In genomic region chr3:38534245-38534644, GRCm38 (mm10) we compare ENCODE assay signal across 19 mouse cellular contexts. TPM values are rescaled to one million over a fixed set of nuclear protein-coding genes. Genes with fewer than 3 reads are reported as not detected.
A peak's percentile ranks its signal among the peaks of the same experiment; 100 is the strongest.
DNase-seq lines count a peak whose midpoint lies in the region; ATAC-seq lines count a peak whose summit lies in the region.
"Had no signal": no experiment of that assay in that cellular context is flagged by ENCODE, and none has a peak within 500 bp of the region (broad histone marks: within the 10 kb centered on the region; RNA-seq: fewer than 3 reads in every experiment).

No protein-coding gene starts in this region.

- peak; percentile 38; the same call in 1 of the 2 replicates for ATAC-seq in frontal cortex, adult (ENCODE audit: low TSS enrichment)
- ATAC-seq: CD4-positive, CD25-positive, alpha-beta regulatory T cell, adult 4 months; midbrain, embryonic 13.5 days; Patski had no signal

- no peak for DNase-seq in frontal cortex, postnatal 10 days (ENCODE audit: low spot score in 2 of 2)
- DNase-seq in left cerebral cortex, adult 11 months (ENCODE audit: low spot score) = peak; percentile 10
- no peak for DNase-seq in left cerebral cortex, postnatal 36 days (ENCODE audit: low spot score in 2 of 2)
- DNase-seq in retina, postnatal 1 day = peak; percentile 5
- no peak for DNase-seq in retina, embryonic 14.5 days (ENCODE audit: low spot score)
- peak; percentile 41 for DNase-seq in telencephalon, adult 2 months (ENCODE audit: low read depth, low spot score)
- DNase-seq in heart, postnatal 25 days (ENCODE audit: low spot score) = no peak
- DNase-seq: adrenal gland, adult 2 months; cerebellum, adult 18-20 months; cerebellum, postnatal 14 days; gastrocnemius, adult 2 months; kidney, adult 11 months; liver; lung, postnatal 10 days; thymus, postnatal 14 days had no signal

- intact Hi-C loops in left cerebral cortex, postnatal 36 days (cut with DNase I) = no loop called here
- intact Hi-C loops in heart, postnatal 25 days (cut with DNase I) = no loop called here

RNA-seq across cellular contexts. Expression of gene Ankrd50, which starts 49.6 kb away (rescaled TPM):
- 10 to 100 TPM; 69.4 to 82.2 TPM for total RNA-seq in left cerebral cortex, postnatal 36 days (2021)
- 10 to 100 TPM; 38.7 to 43.6 TPM for total RNA-seq in heart, postnatal 25 days (2021)

Comparison
In these comparisons a context has a peak if more than half of its experiments do, and no peak if none do; other contexts are left out.
1. DNase-seq: peak in left cerebral cortex, adult 11 months (single experiment), retina, postnatal 1 day (single experiment) and telencephalon, adult 2 months (single experiment); none in frontal cortex, postnatal 10 days (0 of 2), left cerebral cortex, postnatal 36 days (0 of 2), retina, embryonic 14.5 days (single experiment) and heart, postnatal 25 days (single experiment).